Mouse (Mus musculus): ENCODE results near the gene Narfl.

DNA sequence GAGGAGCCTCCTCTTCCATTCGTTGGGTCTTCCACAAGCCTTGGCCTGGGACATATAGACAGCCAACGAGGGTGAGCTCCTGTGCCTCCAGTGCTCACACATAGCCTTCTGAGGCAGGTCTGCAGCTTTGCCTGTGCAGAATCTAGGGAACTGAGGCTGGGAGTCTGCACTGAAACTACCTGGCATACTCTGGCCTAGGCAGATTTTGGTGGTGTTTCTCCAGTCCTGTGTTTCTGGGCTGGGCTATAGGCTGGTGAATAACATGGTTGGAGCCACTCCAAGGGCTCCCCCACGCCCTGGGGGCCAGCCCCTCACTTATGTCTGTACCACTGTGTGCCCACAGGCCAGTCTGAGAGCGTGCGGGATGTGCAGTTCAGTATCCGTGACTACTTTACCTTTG lies 51.7 kb downstream of the Narfl start:
- no peak for TF ChIP-seq CTCF (IDR thresholded peaks at IDR 0.05; ENCODE audit: control insufficient read depth, insufficient read depth, insufficient replicate concordance, low read depth, low read length)
- no peak for TF ChIP-seq POLR2A (IDR thresholded peaks at IDR 0.05; ENCODE audit: control insufficient read depth, low read depth, low read length)

Measured in testis, adult 2 months (tissue).